8 mouse cellular contexts compared by ENCODE assay signal in genomic region chr11:101465101-101465868, GRCm38 (mm10). TPM values are rescaled to one million over a fixed set of nuclear protein-coding genes. Genes with fewer than 3 reads are reported as not detected.
DNase-seq lines count a peak whose midpoint lies in the region; ATAC-seq and TF ChIP-seq lines count a peak whose summit lies in the region.

No protein-coding gene starts in this region.

- no peaks in the 10 kb centered on the region for H3K27me3 ChIP-seq in hindbrain, embryonic 14.5 days (ENCODE audit: control insufficient read depth, insufficient read depth, low read length)
- no peaks in the 10 kb centered on the region for H3K27me3 ChIP-seq in liver, embryonic 11.5 days (replicated peaks; ENCODE audit: control insufficient read depth, insufficient read depth, low read length)

- no peak for TF ChIP-seq CTCF in bone marrow, adult 2 months (IDR thresholded peaks at IDR 0.05; ENCODE audit: control insufficient read depth, insufficient read depth, low read length)

- peak overlapping the region; percentile 84 for H3K9ac ChIP-seq in hindbrain, embryonic 14.5 days
- H3K9ac ChIP-seq in liver, embryonic 11.5 days (ENCODE audit: low read depth, low read length): peak overlapping the region; percentile 66

- peaks cover 29% of the 10 kb centered on the region for H3K36me3 ChIP-seq in hindbrain, embryonic 14.5 days (replicated peaks; ENCODE audit: control insufficient read depth, insufficient read depth)
- H3K36me3 ChIP-seq in liver, embryonic 11.5 days (ENCODE audit: control insufficient read depth, insufficient read depth, low read length): peaks cover 5% of the 10 kb centered on the region; the same call in 1 of the 2 replicates

- no peaks in the 10 kb centered on the region for H3K9me3 ChIP-seq in hindbrain, embryonic 14.5 days (ENCODE audit: control insufficient read depth, low read length)
- H3K9me3 ChIP-seq in liver, embryonic 11.5 days (ENCODE audit: control insufficient read depth, low read length): no peaks in the 10 kb centered on the region

- DNase-seq in cerebellum, adult 18-20 months: peak; percentile 18 to 22
- DNase-seq in cerebellum, adult 11 months: no peak
- DNase-seq in gastrocnemius, adult 18-20 months (ENCODE audit: low spot score): peak; percentile 75
- DNase-seq in hindbrain, embryonic 14.5 days (ENCODE audit: low spot score): peak; percentile 70
- DNase-seq in liver, embryonic 11.5 days (ENCODE audit: low spot score): peak; percentile 72
- peak; percentile 75 for DNase-seq in testis, postnatal 14 days (ENCODE audit: low spot score)

- peak; percentile 58 for ATAC-seq in hindbrain, embryonic 14.5 days (ENCODE audit: low FRiP score)
- ATAC-seq in liver, embryonic 11.5 days (replicated peaks; ENCODE audit: low FRiP score): peak; percentile 19; the same call in 1 of the 2 replicates
- ATAC-seq in monocyte, adult 5-6 weeks (replicated peaks; ENCODE audit: insufficient number of reproducible peaks, low FRiP score, low TSS enrichment, poor library complexity, severe bottlenecking): peak; percentile 44

- no peak for TF ChIP-seq POLR2A in bone marrow, adult 2 months (IDR thresholded peaks at IDR 0.05; ENCODE audit: borderline replicate concordance, control insufficient read depth, low read depth, low read length)

- peak overlapping the region; percentile 58 for H3K27ac ChIP-seq in bone marrow, adult 2 months (ENCODE audit: control insufficient read depth, insufficient read depth, low read depth, low read length, poor library complexity)
- peak overlapping the region; percentile 94 for H3K27ac ChIP-seq in hindbrain, embryonic 14.5 days
- peak overlapping the region; percentile 55 for H3K27ac ChIP-seq in liver, embryonic 11.5 days (ENCODE audit: low read depth, low read length)

- 1% methylated on average over 51 of the region's 51 CpGs for WGBS in bone marrow, adult 2 months
- under 1% methylated on average over 51 of the region's 51 CpGs for WGBS in hindbrain, embryonic 14.5 days
- 2% methylated on average over 51 of the region's 51 CpGs for WGBS in liver, embryonic 11.5 days

- peak overlapping the region; percentile 96 for H3K4me3 ChIP-seq in bone marrow, adult 2 months (replicated peaks; ENCODE audit: control insufficient read depth, low read depth, low read length)
- H3K4me3 ChIP-seq in hindbrain, embryonic 14.5 days (replicated peaks; ENCODE audit: low read length): peak overlapping the region; percentile 64
- H3K4me3 ChIP-seq in liver, embryonic 11.5 days (ENCODE audit: low read depth, low read length): peak overlapping the region; percentile 81

- H3K4me2 ChIP-seq in hindbrain, embryonic 14.5 days (replicated peaks): peak overlapping the region; percentile 80
- H3K4me2 ChIP-seq in liver, embryonic 11.5 days: peak overlapping the region; percentile 100

- peaks cover 4% of the 10 kb centered on the region for H3K4me1 ChIP-seq in bone marrow, adult 2 months (ENCODE audit: control insufficient read depth, insufficient read depth, low read length)
- H3K4me1 ChIP-seq in hindbrain, embryonic 14.5 days (replicated peaks; ENCODE audit: control insufficient read depth, insufficient read depth, low read length): peaks cover 40% of the 10 kb centered on the region
- peaks cover 51% of the 10 kb centered on the region for H3K4me1 ChIP-seq in liver, embryonic 11.5 days (replicated peaks; ENCODE audit: control insufficient read depth, insufficient read depth, low read length)

RNA-seq across cellular contexts. Expression of gene Rnd2, which starts 0.5 kb away (rescaled TPM):
- 1.0 and 1.7 TPM in 2 replicates for polyA plus RNA-seq in bone marrow, adult 2 months (2011; ENCODE audit: insufficient read depth, insufficient read length, low replicate concordance, missing spikeins)
- total RNA-seq in gastrocnemius, adult 18-20 months (2021): 1 to 10 TPM; 2.5 to 4.2 TPM
- 51.0 and 52.5 TPM in 2 replicates for polyA plus RNA-seq in hindbrain, embryonic 14.5 days (2014; fragmentation: Nextera tagmentation; extraction: Ambion mirVana)
- polyA plus RNA-seq in liver, embryonic 11.5 days (2014; fragmentation: Nextera tagmentation; extraction: Ambion mirVana): 3.7 and 5.4 TPM in 2 replicates
- total RNA-seq in monocyte, adult 5-6 weeks (2017): not detected in 3 replicates

RNA-seq across cellular contexts. Expression of gene Vat1, which starts 0.7 kb away (rescaled TPM):
- 10.6 and 19.0 TPM in 2 replicates for polyA plus RNA-seq in bone marrow, adult 2 months (2011; ENCODE audit: insufficient read depth, insufficient read length, low replicate concordance, missing spikeins)
- total RNA-seq in gastrocnemius, adult 18-20 months (2021): 10 to 100 TPM; 10.8 to 16.1 TPM
- 99.9 and 117 TPM in 2 replicates for polyA plus RNA-seq in hindbrain, embryonic 14.5 days (2014; fragmentation: Nextera tagmentation; extraction: Ambion mirVana)
- polyA plus RNA-seq in liver, embryonic 11.5 days (2014; fragmentation: Nextera tagmentation; extraction: Ambion mirVana): 16.8 and 19.5 TPM in 2 replicates
- total RNA-seq in monocyte, adult 5-6 weeks (2017): 13.9 to 14.1 TPM (median 13.9 TPM) in 3 replicates

RNA-seq across cellular contexts. Expression of gene Ifi35, which starts 17.1 kb away (rescaled TPM):
- polyA plus RNA-seq in bone marrow, adult 2 months (2011; ENCODE audit: insufficient read depth, insufficient read length, low replicate concordance, missing spikeins): 24.9 and 45.0 TPM in 2 replicates
- 1 to 10 TPM; 8.6 to 8.7 TPM for total RNA-seq in gastrocnemius, adult 18-20 months (2021)
- polyA plus RNA-seq in hindbrain, embryonic 14.5 days (2014; fragmentation: Nextera tagmentation; extraction: Ambion mirVana): 2.6 and 5.4 TPM in 2 replicates
- polyA plus RNA-seq in liver, embryonic 11.5 days (2014; fragmentation: Nextera tagmentation; extraction: Ambion mirVana): 31.2 and 34.6 TPM in 2 replicates
- total RNA-seq in monocyte, adult 5-6 weeks (2017): 65.6 to 68.1 TPM (median 67.1 TPM) in 3 replicates

RNA-seq across cellular contexts. Expression of gene Rpl27, which starts 23.2 kb away (rescaled TPM):
- polyA plus RNA-seq in bone marrow, adult 2 months (2011; ENCODE audit: insufficient read depth, insufficient read length, low replicate concordance, missing spikeins): 532 and 941 TPM in 2 replicates
- 10 to 100 TPM; 33.9 to 45.4 TPM for total RNA-seq in gastrocnemius, adult 18-20 months (2021)
- 248 and 297 TPM in 2 replicates for polyA plus RNA-seq in hindbrain, embryonic 14.5 days (2014; fragmentation: Nextera tagmentation; extraction: Ambion mirVana)
- polyA plus RNA-seq in liver, embryonic 11.5 days (2014; fragmentation: Nextera tagmentation; extraction: Ambion mirVana): 553 and 579 TPM in 2 replicates
- total RNA-seq in monocyte, adult 5-6 weeks (2017): 465 to 1,168 TPM (median 1,010 TPM) in 3 replicates

RNA-seq across cellular contexts. Expression of gene Ptges3l, which starts 40.2 kb away (rescaled TPM):
- polyA plus RNA-seq in bone marrow, adult 2 months (2011; ENCODE audit: insufficient read depth, insufficient read length, low replicate concordance, missing spikeins): 2.4 TPM in 1 of 2 replicates, not detected in the other
- 10 to 100 TPM; 74.3 to 82.6 TPM for total RNA-seq in gastrocnemius, adult 18-20 months (2021)
- polyA plus RNA-seq in hindbrain, embryonic 14.5 days (2014; fragmentation: Nextera tagmentation; extraction: Ambion mirVana): 1.9 and 2.2 TPM in 2 replicates
- polyA plus RNA-seq in liver, embryonic 11.5 days (2014; fragmentation: Nextera tagmentation; extraction: Ambion mirVana): 3.2 and 5.0 TPM in 2 replicates
- 2.7 TPM in 1 of 3 replicates, not detected in the others for total RNA-seq in monocyte, adult 5-6 weeks (2017)
